Comparison of ENCODE assay signal across 8 mouse cellular contexts in the genomic region with DNA sequence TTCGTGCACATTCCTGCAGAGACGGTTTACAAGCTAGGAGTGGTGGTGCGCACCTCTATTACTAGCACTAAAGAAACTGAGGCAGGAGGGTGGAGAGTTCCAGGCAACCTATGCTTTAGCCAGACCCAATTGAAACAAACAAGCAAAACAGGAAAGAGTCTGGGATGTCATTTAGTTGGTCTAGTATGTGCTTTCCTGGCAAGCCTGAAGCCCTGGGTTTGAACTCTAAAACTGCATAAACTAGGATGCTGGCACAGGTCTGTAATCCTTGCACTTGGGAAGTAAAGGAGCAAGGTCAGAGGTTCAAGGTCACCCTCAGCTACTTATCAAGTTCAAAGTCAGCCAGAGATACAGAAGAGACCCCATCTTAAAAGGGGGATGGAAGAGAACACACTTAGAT. TPM values are rescaled to one million over a fixed set of nuclear protein-coding genes. Genes with fewer than 3 reads are reported as not detected.
DNase-seq lines count a peak whose midpoint lies in the region; ATAC-seq and TF ChIP-seq lines count a peak whose summit lies in the region.

No protein-coding gene starts in this region.

- no peak for DNase-seq in heart, embryonic 10.5 days (ENCODE audit: low spot score)
- DNase-seq in heart, postnatal 10 days, result no peak
- no peak for DNase-seq in CH12.LX (ENCODE audit: extremely low read depth)
- no peak for DNase-seq in liver, embryonic 14.5 days (ENCODE audit: low read depth in 3 of 3, low spot score in 3 of 3)
- DNase-seq in spleen, postnatal 4 days (ENCODE audit: low spot score in 2 of 2), result no peak
- no peak for DNase-seq in adrenal gland, adult 18-20 months (ENCODE audit: low spot score in 2 of 2)
- no peak for DNase-seq in left cerebral cortex, postnatal 4 days

- no peaks in the 10 kb centered on the region for H3K9me3 ChIP-seq in heart, embryonic 10.5 days
- peaks cover 4% of the 10 kb centered on the region for H3K9me3 ChIP-seq in CH12.LX (replicated peaks; ENCODE audit: low read length)
- H3K9me3 ChIP-seq in forebrain, embryonic 13.5 days (replicated peaks), result no peaks in the 10 kb centered on the region
- H3K9me3 ChIP-seq in liver, embryonic 14.5 days (ENCODE audit: control insufficient read depth, low read length), result no peaks in the 10 kb centered on the region

- TF ChIP-seq RAD21 in CH12.LX (IDR thresholded peaks at IDR 0.05; ENCODE audit: low read depth, low read length), result no peak

- peaks cover 33% of the 10 kb centered on the region for H3K4me1 ChIP-seq in heart, embryonic 10.5 days
- H3K4me1 ChIP-seq in CH12.LX (ENCODE audit: control insufficient read depth in 1 of 2, insufficient read depth in 2 of 2), result peaks cover 6 to 33% of the 10 kb centered on the region in 2 experiments
- peaks cover 26% of the 10 kb centered on the region for H3K4me1 ChIP-seq in forebrain, embryonic 13.5 days
- H3K4me1 ChIP-seq in liver, embryonic 14.5 days (replicated peaks; ENCODE audit: control insufficient read depth in 2 of 2, insufficient read depth in 2 of 2, low read length in 1 of 2), result peaks cover under 1 to 23% of the 10 kb centered on the region in 2 experiments

- no peak overlapping the region for H3K9ac ChIP-seq in CH12.LX (ENCODE audit: insufficient read depth, low read depth)
- H3K9ac ChIP-seq in forebrain, embryonic 13.5 days, result peak overlapping the region; percentile 67
- no peak overlapping the region for H3K9ac ChIP-seq in liver, embryonic 14.5 days (replicated peaks)

- no peaks in the 10 kb centered on the region for H3K36me3 ChIP-seq in heart, embryonic 10.5 days
- no peaks in the 10 kb centered on the region for H3K36me3 ChIP-seq in CH12.LX (replicated peaks in 1 of 2; ENCODE audit: control insufficient read depth in 1 of 2, insufficient read depth in 1 of 2, low read length in 1 of 2)
- no peaks in the 10 kb centered on the region for H3K36me3 ChIP-seq in forebrain, embryonic 13.5 days (ENCODE audit: poor library complexity, severe bottlenecking)
- H3K36me3 ChIP-seq in liver, embryonic 14.5 days (replicated peaks; ENCODE audit: control insufficient read depth, insufficient read depth, low read depth), result no peaks in the 10 kb centered on the region

- no peak for TF ChIP-seq POLR2A in CH12.LX (IDR thresholded peaks at IDR 0.05; ENCODE audit: low read depth, low read length)

- WGBS in heart, embryonic 10.5 days, result 17% methylated on average over 3 of the region's 3 CpGs
- 14% methylated on average over 3 of the region's 3 CpGs for WGBS in forebrain, embryonic 13.5 days
- WGBS in liver, embryonic 14.5 days (ENCODE audit: insufficient replicate concordance), result 32% methylated on average over 3 of the region's 3 CpGs

- no peak for TF ChIP-seq CTCF in CH12.LX (conservative IDR thresholded peaks at IDR 0.05 in 1 of 2, IDR thresholded peaks at IDR 0.05 in 1 of 2; ENCODE audit: low read depth in 2 of 2, low read length in 2 of 2)
- no peak for TF ChIP-seq CTCF in liver, embryonic 14.5 days (IDR thresholded peaks at IDR 0.05; ENCODE audit: low read depth)

- no peak for TF ChIP-seq EP300 in CH12.LX (IDR thresholded peaks at IDR 0.05; ENCODE audit: low read length)
- TF ChIP-seq EP300 in liver, embryonic 14.5 days (IDR thresholded peaks at IDR 0.05; ENCODE audit: low read depth), result no peak

- H3K4me3 ChIP-seq in heart, embryonic 10.5 days, result peak overlapping the region; percentile 59
- H3K4me3 ChIP-seq in CH12.LX (replicated peaks in 1 of 3; ENCODE audit: low read depth in 2 of 3, low read length in 2 of 3, poor library complexity in 1 of 3), result peak overlapping the region in 2 of 3 experiments; percentile 32 to 46
- H3K4me3 ChIP-seq in forebrain, embryonic 13.5 days, result peak overlapping the region; percentile 41
- H3K4me3 ChIP-seq in liver, embryonic 14.5 days (ENCODE audit: insufficient read depth in 1 of 2, low read depth in 2 of 2, low read length in 2 of 2), result peak overlapping the region; percentile 21 to 48

- ATAC-seq in forebrain, embryonic 13.5 days, result no peak
- no peak for ATAC-seq in liver, embryonic 14.5 days (ENCODE audit: insufficient read depth)

- in situ Hi-C loops in CH12.LX (cut with MboI; ENCODE audit: low pct_ligation_motif_present, low pct_unique_long_range_greater_than_20kb, low sequenced_read_pairs), result no loop called here

- H3K27me3 ChIP-seq in heart, embryonic 10.5 days (ENCODE audit: insufficient read depth, poor library complexity, severe bottlenecking), result peaks cover 92% of the 10 kb centered on the region
- peaks cover 47% of the 10 kb centered on the region for H3K27me3 ChIP-seq in CH12.LX (replicated peaks)
- H3K27me3 ChIP-seq in forebrain, embryonic 13.5 days, result peaks cover 63% of the 10 kb centered on the region
- peaks cover 5% of the 10 kb centered on the region for H3K27me3 ChIP-seq in liver, embryonic 14.5 days (ENCODE audit: control insufficient read depth, insufficient read depth, low read length)

- peak overlapping the region; percentile 71; the same call in 1 of the 2 replicates for H3K4me2 ChIP-seq in CH12.LX (ENCODE audit: insufficient read depth, low read depth, poor library complexity, severe bottlenecking)
- peak overlapping the region; percentile 79 for H3K4me2 ChIP-seq in forebrain, embryonic 13.5 days
- peak overlapping the region; percentile 74 for H3K4me2 ChIP-seq in liver, embryonic 14.5 days (ENCODE audit: low read depth)

- H3K27ac ChIP-seq in heart, embryonic 10.5 days, result peak overlapping the region; percentile 79
- H3K27ac ChIP-seq in CH12.LX (ENCODE audit: insufficient read depth, low read depth), result no peak overlapping the region
- H3K27ac ChIP-seq in forebrain, embryonic 13.5 days, result peak overlapping the region; percentile 25
- no peak overlapping the region for H3K27ac ChIP-seq in liver, embryonic 14.5 days

- dilution Hi-C loops in CH12.LX (cut with MboI; ENCODE audit: extremely low pct_ligation_motif_present, extremely low pct_unique_long_range_greater_than_20kb, low sequenced_read_pairs), result no loop called here

- intact Hi-C loops in heart, postnatal 10 days (cut with DNase I), result loop anchor here (5.0 kb wide), 1 partner anchor 105 kb away; no protein-coding TSS in a partner anchor
- intact Hi-C loops in left cerebral cortex, postnatal 4 days (cut with DNase I), result loop anchor here (10.0 kb wide), 1 partner anchor 77 kb away; no protein-coding TSS in a partner anchor

- no peaks in the 10 kb centered on the region for H3K79me2 ChIP-seq in CH12.LX (replicated peaks; ENCODE audit: control insufficient read depth, extremely low read depth, insufficient read depth, poor library complexity, severe bottlenecking)

TF ChIP-seq in CH12.LX, 34 proteins besides CTCF, POLR2A, EP300 and RAD21:
- no peak for TF ChIP-seq ZKSCAN1 (IDR thresholded peaks at IDR 0.05; ENCODE audit: borderline replicate concordance, low read depth, low read length)
- no peak for TF ChIP-seq MAZ (IDR thresholded peaks at IDR 0.05; ENCODE audit: low read depth, low read length)
- TF ChIP-seq USF2 (conservative IDR thresholded peaks at IDR 0.05; ENCODE audit: low read depth, low read length), result no peak
- TF ChIP-seq JUND (conservative IDR thresholded peaks at IDR 0.05; ENCODE audit: low read depth, low read length), result no peak

RNA-seq across cellular contexts. Expression of gene Poll, which starts 18.3 kb away (rescaled TPM):
- polyA plus RNA-seq in heart, embryonic 10.5 days (2016; fragmentation: Nextera tagmentation; extraction: Ambion mirVana), result 19.2 and 19.4 TPM in 2 replicates
- total RNA-seq in heart, postnatal 10 days (2021), result 1 to 10 TPM; 7.4 to 8.9 TPM
- 21.0 and 24.6 TPM in 2 replicates for total RNA-seq in CH12.LX (2012; rRNA removed)
- 18.9 and 19.1 TPM in 2 replicates for total RNA-seq in CH12.LX (2014; rRNA removed)
- polyA plus RNA-seq in CH12.LX (2012; ENCODE audit: insufficient read length, low read depth), result 14.0 and 16.5 TPM in 2 replicates
- polyA plus RNA-seq in forebrain, embryonic 13.5 days (2015; fragmentation: Nextera tagmentation; extraction: Ambion mirVana), result 16.2 and 16.7 TPM in 2 replicates
- polyA plus RNA-seq in liver, embryonic 14.5 days (2012; rRNA removed), result 3.4 and 3.7 TPM in 2 replicates
- 4.1 and 5.0 TPM in 2 replicates for polyA plus RNA-seq in liver, embryonic 14.5 days (2014; fragmentation: Nextera tagmentation; extraction: Ambion mirVana)
- total RNA-seq in adrenal gland, adult 18-20 months (2021), result 10 to 100 TPM in 1 of 2 experiments, 1 to 10 TPM in 1; 9.4 to 11.0 TPM
- total RNA-seq in left cerebral cortex, postnatal 4 days (2021), result 1 to 10 TPM; 5.5 to 6.6 TPM

RNA-seq across cellular contexts. Expression of gene Gm17018, which starts 18.4 kb away (rescaled TPM):
- polyA plus RNA-seq in heart, embryonic 10.5 days (2016; fragmentation: Nextera tagmentation; extraction: Ambion mirVana), result 32.5 and 35.0 TPM in 2 replicates
- 10 to 100 TPM; 15.0 to 16.5 TPM for total RNA-seq in heart, postnatal 10 days (2021)
- total RNA-seq in CH12.LX (2012; rRNA removed) (30.3 and 34.4 TPM in 2 replicates), CH12.LX (2014; rRNA removed) (18.5 and 19.9 TPM in 2 replicates)
- polyA plus RNA-seq in CH12.LX (2012; ENCODE audit: insufficient read length, low read depth), result 40.4 and 54.8 TPM in 2 replicates
- polyA plus RNA-seq in forebrain, embryonic 13.5 days (2015; fragmentation: Nextera tagmentation; extraction: Ambion mirVana), result 44.0 and 48.1 TPM in 2 replicates
- 3.5 and 7.5 TPM in 2 replicates for polyA plus RNA-seq in liver, embryonic 14.5 days (2012; rRNA removed)
- 15.5 and 19.0 TPM in 2 replicates for polyA plus RNA-seq in liver, embryonic 14.5 days (2014; fragmentation: Nextera tagmentation; extraction: Ambion mirVana)
- total RNA-seq in adrenal gland, adult 18-20 months (2021), result 10 to 100 TPM; 28.4 to 33.9 TPM
- total RNA-seq in left cerebral cortex, postnatal 4 days (2021), result 10 to 100 TPM; 34.9 to 41.2 TPM

Comparison
In these comparisons a context has a peak if more than half of its experiments do, and no peak if none do; other contexts are left out.
1. H3K27ac ChIP-seq: peak in heart, embryonic 10.5 days (single experiment) and forebrain, embryonic 13.5 days (single experiment); none in CH12.LX (single experiment) and liver, embryonic 14.5 days (single experiment).
2. Peak in every context shown above with its lines, with median percentiles within 50 percentile points of each other: H3K4me3 ChIP-seq and H3K4me2 ChIP-seq.